Mouse (Mus musculus): ENCODE measurements at regions not wholly inside any gene's neighbourhood (a gene's known extent, or its start where the extent isn't known, plus 50 kb on each side); places are given as distances from the start of the nearest gene placed in this dataset.
A peak's percentile ranks its signal among the peaks of the same experiment; 100 is the strongest.

GRCm38 (mm10) chr16:5538836-5539510 is 283.2 kb upstream of the Eef2kmt start:
- no peak for DNase-seq (ENCODE audit: low read depth, low spot score)

- peak; percentile 6 for DNase-seq (ENCODE audit: low read depth, low spot score)
These were observed 281.8 kb upstream of the Eef2kmt start for GRCm38 (mm10) chr16:5537286-5538204.

- DNase-seq (ENCODE audit: low read depth, low spot score), result no peak
These were observed 280.8 kb upstream of the Eef2kmt start for GRCm38 (mm10) chr16:5536515-5536972.

GRCm38 (mm10) chr16:5535414-5535813 is 279.6 kb upstream of the Eef2kmt start:
- no peak for DNase-seq (ENCODE audit: low read depth, low spot score)

GRCm38 (mm10) chr16:5534862-5535261 is 279.1 kb upstream of the Eef2kmt start:
- no peak for DNase-seq (ENCODE audit: low read depth, low spot score)

GRCm38 (mm10) chr16:5534385-5534784 is 278.6 kb upstream of the Eef2kmt start:
- no peak for DNase-seq (ENCODE audit: low read depth, low spot score)

- no peak for DNase-seq (ENCODE audit: low read depth, low spot score)
These were observed 276.5 kb upstream of the Eef2kmt start for GRCm38 (mm10) chr16:5532281-5532680.

GRCm38 (mm10) chr16:5529823-5530222 is 274.0 kb upstream of the Eef2kmt start:
- no peak for DNase-seq (ENCODE audit: low read depth, low spot score)

- DNase-seq (ENCODE audit: low read depth, low spot score), result no peak
These were observed 272.2 kb upstream of the Eef2kmt start for GRCm38 (mm10) chr16:5527936-5528335.

GRCm38 (mm10) chr16:5524375-5524774 is 268.6 kb upstream of the Eef2kmt start:
- no peak for DNase-seq (ENCODE audit: low read depth, low spot score)

GRCm38 (mm10) chr16:5523402-5524021 is 267.7 kb upstream of the Eef2kmt start:
- no peak for DNase-seq (ENCODE audit: low read depth, low spot score)

GRCm38 (mm10) chr16:5517746-5518145 is 262.0 kb upstream of the Eef2kmt start:
- no peak for DNase-seq (ENCODE audit: low read depth, low spot score)

- no peak for DNase-seq (ENCODE audit: low read depth, low spot score)
These were observed 260.1 kb upstream of the Eef2kmt start for GRCm38 (mm10) chr16:5515867-5516266.

GRCm38 (mm10) chr16:5507261-5507660 is 251.5 kb upstream of the Eef2kmt start:
- no peak for DNase-seq (ENCODE audit: low read depth, low spot score)

- no peak for DNase-seq (ENCODE audit: low read depth, low spot score)
These were observed 246.2 kb upstream of the Eef2kmt start for GRCm38 (mm10) chr16:5501961-5502360.

- DNase-seq (ENCODE audit: low read depth, low spot score), result no peak
These were observed 240.4 kb upstream of the Eef2kmt start for GRCm38 (mm10) chr16:5496051-5496685.

- DNase-seq (ENCODE audit: low read depth, low spot score), result no peak
These were observed 237.6 kb upstream of the Eef2kmt start for GRCm38 (mm10) chr16:5493352-5493751.

- no peak for DNase-seq (ENCODE audit: low read depth, low spot score)
These were observed 231.5 kb upstream of the Eef2kmt start for GRCm38 (mm10) chr16:5487259-5487658.

GRCm38 (mm10) chr16:5483337-5483736 is 227.6 kb upstream of the Eef2kmt start:
- no peak for DNase-seq (ENCODE audit: low read depth, low spot score)

GRCm38 (mm10) chr16:5480148-5480547 is 224.4 kb upstream of the Eef2kmt start:
- no peak for DNase-seq (ENCODE audit: low read depth, low spot score)

GRCm38 (mm10) chr16:5478970-5479369 is 223.2 kb upstream of the Eef2kmt start:
- no peak for DNase-seq (ENCODE audit: low read depth, low spot score)

GRCm38 (mm10) chr16:5471321-5471720 is 215.5 kb upstream of the Eef2kmt start:
- DNase-seq (ENCODE audit: low read depth, low spot score), result peak; percentile 51

All from CD4-positive helper T cell, adult 2 months (primary cell).